Mouse (Mus musculus): ENCODE measurements around the gene Tril. TPM values are rescaled to one million over a fixed set of nuclear protein-coding genes. Genes with fewer than 3 reads are reported as not detected.

Gene Tril
- 5.5 and 9.1 TPM in 2 replicates for polyA plus RNA-seq (2015; fragmentation: Nextera tagmentation; extraction: Ambion mirVana)

- Histone ChIP-seq H3K4me1 (replicated peaks) (peaks cover 38% of the 10 kb centered on the region), H3K4me3 (peak within 1 kb of the TSS; percentile 66), H3K9ac (peak within 1 kb of the TSS; percentile 71), H3K27ac (peak within 1 kb of the TSS; percentile 86), H3K9me3 (replicated peaks) (no peaks in the 10 kb centered on the region), H3K36me3 (no peaks in the 10 kb centered on the region), H3K27me3 (peaks cover 70% of the 10 kb centered on the region), H3K4me2 (peak within 1 kb of the TSS; percentile 97)
- ATAC-seq (replicated peaks; ENCODE audit: insufficient number of reproducible peaks, insufficient read depth, low FRiP score, low read depth): peak; percentile 71
- under 1% methylated on average over 43 of the region's 43 CpGs for WGBS
Observed at GRCm38 (mm10) chr6:53820486-53820985, at the start of gene Tril. Gene Tril (minus strand): TSS chr6:53820830.

DNA sequence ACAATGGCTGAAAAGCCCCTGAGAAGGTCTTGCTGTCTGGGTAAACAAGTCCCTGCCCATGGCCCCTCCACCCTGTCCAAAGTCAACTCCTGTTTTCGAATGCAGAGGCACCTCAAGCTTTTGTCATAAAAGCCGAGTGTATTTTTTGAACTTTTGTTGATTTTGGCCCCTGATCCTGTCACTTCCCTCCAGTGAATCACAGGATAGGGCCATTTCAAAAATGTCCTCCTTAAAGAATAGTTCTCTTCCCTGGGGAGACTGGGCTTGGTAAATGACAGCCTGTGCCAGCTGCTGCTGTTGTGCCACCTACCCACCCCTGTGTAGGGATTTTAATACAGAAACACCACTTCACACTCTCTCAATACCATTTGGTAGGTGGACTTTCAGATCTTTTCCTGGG is 42.4 kb upstream of the Tril start:
- no peak overlapping the region for H3K4me2 ChIP-seq
- H3K9me3 ChIP-seq (replicated peaks): no peaks in the 10 kb centered on the region
- no peak for ATAC-seq (replicated peaks; ENCODE audit: insufficient number of reproducible peaks, insufficient read depth, low FRiP score, low read depth)
- H3K27me3 ChIP-seq: no peaks in the 10 kb centered on the region; the same call in 1 of the 2 replicates
- H3K9ac ChIP-seq: no peak overlapping the region
- no peak overlapping the region for H3K4me3 ChIP-seq
- no peaks in the 10 kb centered on the region for H3K36me3 ChIP-seq
- no peak overlapping the region for H3K27ac ChIP-seq
- WGBS: 58% methylated on average over 2 of the region's 2 CpGs
- no peaks in the 10 kb centered on the region for H3K4me1 ChIP-seq (replicated peaks)

DNA sequence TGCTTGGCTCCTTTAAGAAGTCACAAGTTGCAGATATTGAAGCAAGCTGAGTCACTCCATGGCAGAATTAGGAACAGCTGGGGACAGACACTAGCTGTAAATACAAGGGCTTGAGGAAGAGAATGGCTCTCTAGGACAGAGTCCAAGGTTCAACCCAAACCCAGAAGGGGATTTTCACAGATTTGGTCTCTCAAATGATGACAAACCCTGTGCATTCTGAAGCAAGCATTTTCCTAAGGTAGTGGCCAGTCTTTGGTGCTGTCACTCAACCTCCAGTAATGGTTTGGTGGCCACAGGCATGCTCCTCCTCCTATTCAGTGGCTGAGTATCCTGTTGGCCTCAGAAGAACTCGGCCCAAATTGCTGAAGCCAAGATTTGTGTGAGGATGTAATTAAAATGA is 38.5 kb upstream of the Tril start:
- 34% methylated on average over 1 of the region's 1 CpGs for WGBS
- no peaks in the 10 kb centered on the region for H3K4me1 ChIP-seq (replicated peaks)
- ATAC-seq (replicated peaks; ENCODE audit: insufficient number of reproducible peaks, insufficient read depth, low FRiP score, low read depth): no peak
- no peaks in the 10 kb centered on the region; the same call in 1 of the 2 replicates for H3K27me3 ChIP-seq
- no peaks in the 10 kb centered on the region for H3K36me3 ChIP-seq
- H3K4me2 ChIP-seq: no peak overlapping the region
- H3K9me3 ChIP-seq (replicated peaks): no peaks in the 10 kb centered on the region
- no peak overlapping the region for H3K9ac ChIP-seq
- no peak overlapping the region for H3K4me3 ChIP-seq
- no peak overlapping the region for H3K27ac ChIP-seq

DNA sequence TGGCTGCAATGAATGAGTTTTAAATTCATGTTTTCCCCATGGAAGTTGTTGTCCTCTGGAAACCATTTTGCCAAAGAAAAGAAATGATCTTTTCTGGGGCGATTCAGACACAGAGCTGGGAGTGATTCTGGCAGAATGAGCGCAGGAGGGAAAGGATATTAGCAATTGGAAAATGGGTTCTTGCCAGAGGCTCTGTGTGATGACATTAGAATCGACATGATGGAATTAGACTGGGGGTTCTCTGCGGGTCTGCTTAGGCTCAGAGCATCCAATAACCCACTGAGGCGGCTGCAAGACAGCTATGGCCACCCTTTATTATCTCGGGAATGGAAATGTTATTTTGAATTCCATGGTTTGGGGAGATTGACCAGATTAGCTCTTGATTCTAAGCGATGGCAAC is 37.2 kb upstream of the Tril start:
- H3K9me3 ChIP-seq (replicated peaks): no peaks in the 10 kb centered on the region
- no peaks in the 10 kb centered on the region for H3K36me3 ChIP-seq
- no peak overlapping the region for H3K27ac ChIP-seq
- no peaks in the 10 kb centered on the region; the same call in 1 of the 2 replicates for H3K27me3 ChIP-seq
- no peak for ATAC-seq (replicated peaks; ENCODE audit: insufficient number of reproducible peaks, insufficient read depth, low FRiP score, low read depth)
- no peak overlapping the region for H3K4me3 ChIP-seq
- H3K4me1 ChIP-seq (replicated peaks): no peaks in the 10 kb centered on the region
- 64% methylated on average over 7 of the region's 7 CpGs for WGBS
- no peak overlapping the region for H3K4me2 ChIP-seq
- no peak overlapping the region for H3K9ac ChIP-seq

DNA sequence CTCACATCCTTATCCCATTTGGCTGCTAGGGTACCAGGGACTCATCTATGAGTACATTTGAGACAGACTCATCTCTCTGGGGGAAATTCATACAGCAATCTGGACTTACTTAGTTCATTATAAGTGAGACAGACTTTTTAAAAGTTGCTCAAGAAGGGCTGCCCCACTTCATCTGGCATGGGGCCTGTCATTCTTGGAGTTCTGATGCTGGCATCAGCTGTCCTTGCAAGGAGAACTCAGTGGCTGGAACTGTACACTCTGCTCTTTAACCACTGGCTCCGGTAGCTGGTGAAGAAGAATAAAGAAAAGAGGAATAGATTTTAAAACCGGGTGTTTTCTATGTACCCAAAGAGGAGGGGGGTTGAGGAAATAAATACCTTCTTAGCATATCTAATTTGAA is 36.1 kb upstream of the Tril start:
- Histone ChIP-seq H3K9me3 (replicated peaks) (no peaks in the 10 kb centered on the region), H3K4me2 (no peak overlapping the region), H3K36me3 (no peaks in the 10 kb centered on the region), H3K9ac (no peak overlapping the region), H3K4me3 (no peak overlapping the region), H3K4me1 (replicated peaks) (no peaks in the 10 kb centered on the region), H3K27ac (no peak overlapping the region), H3K27me3 (no peaks in the 10 kb centered on the region; the same call in 1 of the 2 replicates)
- 80% methylated on average over 2 of the region's 2 CpGs for WGBS
- no peak for ATAC-seq (replicated peaks; ENCODE audit: insufficient number of reproducible peaks, insufficient read depth, low FRiP score, low read depth)

DNA sequence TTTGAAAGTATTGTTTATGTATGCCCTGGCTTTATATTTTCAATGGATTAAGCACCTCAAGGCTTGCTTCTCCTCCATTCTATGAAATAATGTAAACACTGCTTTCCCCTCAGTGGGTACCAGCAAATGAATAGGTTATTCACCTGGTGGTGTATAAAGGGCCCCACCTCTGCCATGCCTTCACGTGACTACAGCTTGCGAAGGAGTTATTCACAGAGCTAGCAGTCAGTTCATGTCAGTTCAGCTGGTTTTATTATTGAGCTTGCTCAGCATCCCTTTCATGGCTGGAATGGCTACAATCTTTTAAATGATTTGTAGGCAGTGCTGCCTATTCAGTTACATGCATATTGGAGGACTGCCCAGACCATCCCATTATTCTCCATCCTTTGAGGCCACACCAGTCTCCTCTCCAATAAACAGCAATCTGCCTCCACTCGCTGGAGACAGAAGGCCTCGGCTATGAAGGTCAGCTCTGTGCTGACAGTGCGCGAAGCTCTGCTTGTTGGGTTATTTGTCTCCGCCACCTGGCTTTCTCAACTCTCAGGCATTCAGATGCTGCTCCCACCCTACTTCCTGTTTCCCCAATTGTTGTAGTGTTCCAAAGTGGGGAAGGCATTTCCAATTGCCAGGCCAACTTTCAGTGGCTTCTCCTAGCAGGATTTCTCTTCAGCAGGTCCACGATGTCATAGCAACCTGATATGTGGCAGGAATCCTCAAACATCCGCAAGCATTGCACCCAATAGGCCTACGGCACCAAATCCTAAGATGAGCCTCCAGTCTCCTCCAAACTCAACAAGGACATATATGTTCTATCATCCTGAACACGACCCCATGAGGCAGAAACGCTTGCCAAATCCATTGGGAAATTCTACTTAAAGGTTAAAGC is 34.6 kb upstream of the Tril start:
- Histone ChIP-seq H3K4me3 (no peak overlapping the region), H3K4me2 (no peak overlapping the region), H3K9me3 (replicated peaks) (no peaks in the 10 kb centered on the region), H3K27me3 (no peaks in the 10 kb centered on the region; the same call in 1 of the 2 replicates), H3K9ac (no peak overlapping the region), H3K27ac (no peak overlapping the region), H3K36me3 (no peaks in the 10 kb centered on the region), H3K4me1 (replicated peaks) (no peaks in the 10 kb centered on the region)
- WGBS: 76% methylated on average over 12 of the region's 12 CpGs
- no peak for ATAC-seq (replicated peaks; ENCODE audit: insufficient number of reproducible peaks, insufficient read depth, low FRiP score, low read depth)

DNA sequence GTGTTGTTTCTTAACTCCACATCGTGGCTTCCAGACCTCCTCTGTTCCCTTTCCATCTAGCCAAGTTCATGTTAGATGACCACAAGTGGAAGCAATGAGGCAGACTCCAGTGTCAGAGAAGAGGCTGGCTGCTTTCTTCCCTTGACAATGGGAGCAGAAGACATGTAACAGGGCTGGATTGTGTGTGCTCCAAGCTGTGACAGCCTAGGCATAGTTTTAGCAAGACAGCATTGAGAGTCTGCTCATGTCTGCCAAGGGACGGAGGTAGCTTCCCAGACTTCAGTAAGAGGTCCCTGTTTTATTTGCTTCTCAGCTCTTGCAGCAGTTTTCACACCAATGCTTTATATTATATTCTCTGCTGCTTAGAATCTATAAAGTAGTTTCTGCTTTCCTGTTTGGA is 33.6 kb upstream of the Tril start:
- Histone ChIP-seq H3K4me1 (replicated peaks) (no peaks in the 10 kb centered on the region), H3K9me3 (replicated peaks) (no peaks in the 10 kb centered on the region), H3K9ac (no peak overlapping the region), H3K4me3 (no peak overlapping the region), H3K36me3 (no peaks in the 10 kb centered on the region), H3K27me3 (no peaks in the 10 kb centered on the region; the same call in 1 of the 2 replicates), H3K27ac (no peak overlapping the region), H3K4me2 (no peak overlapping the region)
- ATAC-seq (replicated peaks; ENCODE audit: insufficient number of reproducible peaks, insufficient read depth, low FRiP score, low read depth): no peak
- WGBS: 74% methylated on average over 2 of the region's 2 CpGs

DNA sequence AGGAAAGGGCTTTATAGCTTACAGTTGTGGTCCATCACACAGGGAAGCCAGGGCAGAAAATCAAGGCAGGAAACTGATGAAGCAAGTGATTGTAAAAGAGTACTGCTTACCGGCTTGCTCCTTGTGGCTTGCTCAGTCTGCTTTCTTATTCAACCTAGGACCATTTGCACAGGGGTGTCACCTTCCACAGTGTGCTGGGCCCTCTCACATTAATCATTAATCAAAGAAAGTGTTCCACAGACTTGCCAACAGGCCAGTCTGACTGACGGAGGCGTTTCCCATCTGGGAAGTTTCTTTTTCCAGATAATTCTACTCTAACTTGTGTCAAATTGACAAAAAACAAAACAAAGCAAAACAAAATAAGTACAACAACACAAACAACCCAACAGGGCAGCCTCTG is 32.9 kb upstream of the Tril start:
- ATAC-seq (replicated peaks; ENCODE audit: insufficient number of reproducible peaks, insufficient read depth, low FRiP score, low read depth): no peak
- Histone ChIP-seq H3K4me3 (no peak overlapping the region), H3K36me3 (no peaks in the 10 kb centered on the region), H3K9me3 (replicated peaks) (no peaks in the 10 kb centered on the region), H3K9ac (no peak overlapping the region), H3K27ac (no peak overlapping the region), H3K4me1 (replicated peaks) (no peaks in the 10 kb centered on the region), H3K27me3 (no peaks in the 10 kb centered on the region; the same call in 1 of the 2 replicates), H3K4me2 (no peak overlapping the region)
- whole genome bisulfite sequencing: 68% methylated on average over 3 of the region's 3 CpGs

DNA sequence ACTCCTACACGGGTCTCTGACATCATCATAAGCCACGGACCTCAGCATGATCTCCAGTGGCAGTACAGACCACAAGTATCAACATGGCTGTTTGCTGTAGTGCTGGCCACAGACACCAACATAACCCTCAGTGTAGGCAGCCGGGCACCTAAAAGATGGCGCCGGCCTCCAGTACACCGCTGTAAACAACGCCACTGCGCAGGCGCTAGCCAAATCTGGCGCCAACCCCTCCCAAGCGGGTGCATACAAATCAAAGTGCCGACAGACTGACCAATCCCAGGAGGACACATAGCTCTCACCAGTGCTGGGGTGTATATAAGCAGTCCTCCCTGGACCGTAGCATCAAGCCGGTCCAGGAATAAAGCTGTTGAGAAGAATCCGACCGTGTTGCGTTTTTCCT is 24.0 kb upstream of the Tril start:
- Histone ChIP-seq H3K36me3 (no peaks in the 10 kb centered on the region), H3K4me3 (no peak overlapping the region), H3K4me1 (replicated peaks) (no peaks in the 10 kb centered on the region), H3K27me3 (no peaks in the 10 kb centered on the region), H3K9ac (no peak overlapping the region), H3K9me3 (replicated peaks) (no peaks in the 10 kb centered on the region), H3K4me2 (no peak overlapping the region), H3K27ac (no peak overlapping the region)
- WGBS: 90% methylated on average over 17 of the region's 17 CpGs
- ATAC-seq (replicated peaks; ENCODE audit: insufficient number of reproducible peaks, insufficient read depth, low FRiP score, low read depth): no peak

DNA sequence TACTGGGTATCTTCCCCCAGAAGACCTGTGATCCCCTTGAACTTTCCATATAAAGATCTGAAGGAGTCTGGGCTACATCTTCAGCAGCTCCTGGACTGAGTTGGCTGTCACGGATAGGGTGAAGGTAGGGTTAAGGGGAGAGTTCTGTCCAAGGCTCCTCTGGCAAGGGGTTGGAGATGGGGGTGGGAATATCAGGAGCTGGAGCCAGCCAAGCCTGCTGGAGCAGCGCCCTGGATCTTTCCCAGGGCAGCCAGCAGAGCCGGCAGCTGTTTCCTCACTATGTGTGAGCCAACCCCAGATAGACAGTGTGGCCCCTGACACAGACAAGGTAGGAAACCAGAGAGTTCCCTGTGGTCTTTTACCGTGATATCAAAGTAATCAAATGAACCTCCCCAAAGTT is 4.6 kb upstream of the Tril start:
- no peaks in the 10 kb centered on the region for H3K36me3 ChIP-seq
- H3K4me3 ChIP-seq: no peak overlapping the region
- peaks cover 14% of the 10 kb centered on the region; the same call in 1 of the 2 replicates for H3K4me1 ChIP-seq (replicated peaks)
- no peak for ATAC-seq (replicated peaks; ENCODE audit: insufficient number of reproducible peaks, insufficient read depth, low FRiP score, low read depth)
- H3K4me2 ChIP-seq: no peak overlapping the region
- H3K9me3 ChIP-seq (replicated peaks): no peaks in the 10 kb centered on the region
- H3K9ac ChIP-seq: no peak overlapping the region
- 29% methylated on average over 4 of the region's 4 CpGs for WGBS
- no peak overlapping the region for H3K27ac ChIP-seq
- H3K27me3 ChIP-seq: peaks cover 33% of the 10 kb centered on the region

GRCm38 (mm10) chr6:53821041-53821501 is 441 bp upstream of the Tril start:
- Histone ChIP-seq H3K4me3 (peak overlapping the region; percentile 66), H3K4me2 (peak overlapping the region; percentile 97), H3K4me1 (replicated peaks) (peaks cover 41% of the 10 kb centered on the region), H3K27ac (peak overlapping the region; percentile 86), H3K36me3 (no peaks in the 10 kb centered on the region), H3K9me3 (replicated peaks) (no peaks in the 10 kb centered on the region), H3K27me3 (peaks cover 70% of the 10 kb centered on the region), H3K9ac (peak overlapping the region; percentile 71)
- WGBS: 6% methylated on average over 18 of the region's 18 CpGs
- ATAC-seq (replicated peaks; ENCODE audit: insufficient number of reproducible peaks, insufficient read depth, low FRiP score, low read depth): no peak
